Comparison of ENCODE assay signal across 13 mouse cellular contexts in the genomic region with DNA sequence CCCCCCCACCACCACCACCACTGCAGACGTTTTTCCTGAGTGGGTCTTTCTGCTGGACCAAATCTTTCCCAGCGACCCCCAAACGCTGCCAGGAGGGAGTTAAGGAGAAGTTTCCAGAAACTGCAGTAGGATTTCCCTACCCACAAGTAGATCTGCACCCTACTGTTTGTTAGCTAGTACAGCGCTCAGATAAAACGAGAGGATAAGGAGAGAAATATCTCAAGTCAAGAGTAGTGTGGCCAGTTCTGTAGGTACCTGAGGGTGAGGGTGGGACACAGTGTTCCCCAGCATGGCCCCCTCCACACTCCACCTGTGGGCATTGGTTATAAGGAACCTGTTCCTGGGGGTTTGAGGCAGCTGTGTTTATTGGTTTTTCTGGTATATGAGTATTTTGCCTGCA. TPM values are rescaled to one million over a fixed set of nuclear protein-coding genes. Genes with fewer than 3 reads are reported as not detected.
DNase-seq lines count a peak whose midpoint lies in the region; ATAC-seq and TF ChIP-seq lines count a peak whose summit lies in the region.
"Had no signal": no experiment of that assay in that cellular context is flagged by ENCODE, and none has a peak within 500 bp of the region (broad histone marks: within the 10 kb centered on the region; RNA-seq: fewer than 3 reads in every experiment).

No protein-coding gene starts in this region.

- DNase-seq in heart, adult 11 months: no peak
- no peak for DNase-seq in ES-E14 (ENCODE audit: low read depth, low spot score)
- DNase-seq in forebrain, postnatal 0 days: no peak
- no peak for DNase-seq in cerebellum, postnatal 14 days
- DNase-seq in right cerebral cortex, postnatal 36 days (ENCODE audit: low spot score in 2 of 2): no peak
- no peak for DNase-seq in cerebellum, adult 9-10 months

- peaks cover 10% of the 10 kb centered on the region for H3K4me1 ChIP-seq in heart, embryonic 13.5 days
- no peaks in the 10 kb centered on the region for H3K4me1 ChIP-seq in ES-E14 (ENCODE audit: control insufficient read depth in 2 of 2, insufficient read depth in 2 of 2, low read length in 2 of 2, poor library complexity in 1 of 2)
- peaks cover 7% of the 10 kb centered on the region; the same call in 1 of the 2 replicates for H3K4me1 ChIP-seq in forebrain, postnatal 0 days (ENCODE audit: insufficient read depth)
- H3K4me1 ChIP-seq in midbrain, embryonic 12.5 days: peaks cover 9% of the 10 kb centered on the region

- H3K4me2 ChIP-seq in heart, embryonic 13.5 days: peak overlapping the region; percentile 99
- H3K4me2 ChIP-seq in forebrain, postnatal 0 days (ENCODE audit: low read depth): peak overlapping the region; percentile 94
- peak overlapping the region; percentile 98 for H3K4me2 ChIP-seq in midbrain, embryonic 12.5 days (replicated peaks)

- no peak overlapping the region for H3K9ac ChIP-seq in heart, embryonic 13.5 days
- no peak overlapping the region for H3K9ac ChIP-seq in ES-E14 (ENCODE audit: insufficient read depth, low read depth, low read length, poor library complexity, severe bottlenecking)
- H3K9ac ChIP-seq in forebrain, postnatal 0 days: no peak overlapping the region
- H3K9ac ChIP-seq in midbrain, embryonic 12.5 days (replicated peaks): no peak overlapping the region

- 0 out of 2 replicates have a peak, but pooled peaks have one; percentile 30 for TF ChIP-seq CTCF in forebrain, postnatal 0 days (IDR thresholded peaks at IDR 0.05; ENCODE audit: low read depth)

- no peak for ATAC-seq in heart, embryonic 13.5 days (ENCODE audit: extremely low read depth, insufficient number of reproducible peaks, low FRiP score, low TSS enrichment)
- ATAC-seq in forebrain, postnatal 0 days: peak; percentile 40; the same call in 1 of the 2 replicates
- ATAC-seq in midbrain, embryonic 12.5 days (ENCODE audit: low FRiP score, low read depth): no peak

- H3K9me3 ChIP-seq in heart, embryonic 13.5 days: no peaks in the 10 kb centered on the region
- no peaks in the 10 kb centered on the region for H3K9me3 ChIP-seq in ES-E14 (ENCODE audit: control insufficient read depth, insufficient read depth, low read depth, low read length)
- H3K9me3 ChIP-seq in forebrain, postnatal 0 days (ENCODE audit: low read length): no peaks in the 10 kb centered on the region
- H3K9me3 ChIP-seq in midbrain, embryonic 12.5 days: no peaks in the 10 kb centered on the region

- peak overlapping the region; percentile 71; the same call in 1 of the 2 replicates for H3K4me3 ChIP-seq in heart, embryonic 13.5 days
- peak overlapping the region; percentile 61 to 76; a peak in 2 of 4 replicates for H3K4me3 ChIP-seq in ES-E14 (ENCODE audit: insufficient read depth in 1 of 2, low read depth in 1 of 2, low read length in 2 of 2, poor library complexity in 1 of 2, severe bottlenecking in 1 of 2)
- peak overlapping the region; percentile 78 for H3K4me3 ChIP-seq in forebrain, postnatal 0 days (ENCODE audit: low read depth, low read length)
- H3K4me3 ChIP-seq in midbrain, embryonic 12.5 days: peak overlapping the region; percentile 80; the same call in 1 of the 2 replicates

- H3K27ac ChIP-seq in heart, embryonic 13.5 days (replicated peaks): no peak overlapping the region
- H3K27ac ChIP-seq in ES-E14 (ENCODE audit: insufficient read depth, low read depth, low read length, poor library complexity, severe bottlenecking): no peak overlapping the region
- H3K27ac ChIP-seq in forebrain, postnatal 0 days (ENCODE audit: low read depth, low read length): no peak overlapping the region
- no peak overlapping the region for H3K27ac ChIP-seq in midbrain, embryonic 12.5 days (replicated peaks)

- in situ Hi-C loops in ES-E14 (cut with MboI; ENCODE audit: low sequenced_read_pairs in 2 of 2, unreplicated experiment in 2 of 2): no loop called here

- H3K27me3 ChIP-seq in heart, embryonic 13.5 days (replicated peaks): peaks cover 65% of the 10 kb centered on the region
- peaks cover 12% of the 10 kb centered on the region; the same call in 1 of the 2 replicates for H3K27me3 ChIP-seq in forebrain, postnatal 0 days (ENCODE audit: insufficient read depth, low read length)
- H3K27me3 ChIP-seq in midbrain, embryonic 12.5 days: peaks cover 39% of the 10 kb centered on the region

- WGBS in heart, embryonic 13.5 days: 18% methylated on average over 5 of the region's 5 CpGs
- WGBS in forebrain, postnatal 0 days: 5% methylated on average over 5 of the region's 5 CpGs
- WGBS in midbrain, embryonic 12.5 days: 27% methylated on average over 5 of the region's 5 CpGs

- no peaks in the 10 kb centered on the region for H3K36me3 ChIP-seq in heart, embryonic 13.5 days
- H3K36me3 ChIP-seq in ES-E14 (ENCODE audit: control insufficient read depth, insufficient read depth, low read length, poor library complexity, severe bottlenecking): no peaks in the 10 kb centered on the region
- no peaks in the 10 kb centered on the region for H3K36me3 ChIP-seq in forebrain, postnatal 0 days (ENCODE audit: insufficient read depth)
- no peaks in the 10 kb centered on the region for H3K36me3 ChIP-seq in midbrain, embryonic 12.5 days

TF ChIP-seq in ES-E14, 5 proteins besides CTCF, POLR2A, EP300 and RAD21:
- TF ChIP-seq MAFK (IDR thresholded peaks at IDR 0.05; ENCODE audit: insufficient read depth, low read depth, low read length) (no peak), ZNF384 (IDR thresholded peaks at IDR 0.05; ENCODE audit: low read depth, low read length) (no peak), HCFC1 (IDR thresholded peaks at IDR 0.05; ENCODE audit: borderline replicate concordance, insufficient read depth, low read length) (no peak), ZC3H11A (IDR thresholded peaks at IDR 0.05; ENCODE audit: borderline replicate concordance, low read depth, low read length) (no peak), CHD2 (IDR thresholded peaks at IDR 0.05; ENCODE audit: low read depth, low read length) (no peak)

RNA-seq across cellular contexts. Expression of a gene that starts 1.2 kb away (rescaled TPM):
- 0.09 TPM in 1 of 2 replicates, not detected in the other for polyA plus RNA-seq in heart, embryonic 13.5 days (2015; fragmentation: Nextera tagmentation; extraction: Ambion mirVana)
- total RNA-seq in ES-E14 (2012; rRNA removed): not detected in 2 replicates
- 0.38 and 1.4 TPM in 2 replicates for total RNA-seq in forebrain, postnatal 0 days (2014; rRNA removed)
- 0.99 and 1.3 TPM in 2 replicates for polyA plus RNA-seq in forebrain, postnatal 0 days (2015; fragmentation: Nextera tagmentation; extraction: Ambion mirVana)
- not detected in 2 replicates for polyA plus RNA-seq in midbrain, embryonic 12.5 days (2016; fragmentation: Nextera tagmentation; extraction: Ambion mirVana)
- total RNA-seq: monocyte, adult 5-6 weeks had no signal
- polyA plus RNA-seq: C2C12 had no signal

RNA-seq across cellular contexts. Expression of a gene that starts 40.8 kb away (rescaled TPM):
- polyA plus RNA-seq in heart, embryonic 13.5 days (2015; fragmentation: Nextera tagmentation; extraction: Ambion mirVana): not detected in 2 replicates
- total RNA-seq in ES-E14 (2012; rRNA removed): 1.3 TPM in 1 of 2 replicates, not detected in the other
- total RNA-seq in forebrain, postnatal 0 days (2014; rRNA removed): not detected in 2 replicates
- polyA plus RNA-seq in forebrain, postnatal 0 days (2015; fragmentation: Nextera tagmentation; extraction: Ambion mirVana): 0.79 and 1.5 TPM in 2 replicates
- not detected in 2 replicates for polyA plus RNA-seq in midbrain, embryonic 12.5 days (2016; fragmentation: Nextera tagmentation; extraction: Ambion mirVana)
- total RNA-seq: layer of hippocampus, postnatal 10 days; monocyte, adult 5-6 weeks had no signal
- polyA plus RNA-seq: C2C12; gonadal fat pad, adult 2 months; small intestine, adult 2 months had no signal
